Mouse (Mus musculus): ENCODE results near the gene Ryr3. TPM values are rescaled to one million over a fixed set of nuclear protein-coding genes. Genes with fewer than 3 reads are reported as not detected.

Gene Ryr3
- polyA plus RNA-seq (2012; ENCODE audit: insufficient read depth, low replicate concordance) = not detected in 2 replicates

DNA sequence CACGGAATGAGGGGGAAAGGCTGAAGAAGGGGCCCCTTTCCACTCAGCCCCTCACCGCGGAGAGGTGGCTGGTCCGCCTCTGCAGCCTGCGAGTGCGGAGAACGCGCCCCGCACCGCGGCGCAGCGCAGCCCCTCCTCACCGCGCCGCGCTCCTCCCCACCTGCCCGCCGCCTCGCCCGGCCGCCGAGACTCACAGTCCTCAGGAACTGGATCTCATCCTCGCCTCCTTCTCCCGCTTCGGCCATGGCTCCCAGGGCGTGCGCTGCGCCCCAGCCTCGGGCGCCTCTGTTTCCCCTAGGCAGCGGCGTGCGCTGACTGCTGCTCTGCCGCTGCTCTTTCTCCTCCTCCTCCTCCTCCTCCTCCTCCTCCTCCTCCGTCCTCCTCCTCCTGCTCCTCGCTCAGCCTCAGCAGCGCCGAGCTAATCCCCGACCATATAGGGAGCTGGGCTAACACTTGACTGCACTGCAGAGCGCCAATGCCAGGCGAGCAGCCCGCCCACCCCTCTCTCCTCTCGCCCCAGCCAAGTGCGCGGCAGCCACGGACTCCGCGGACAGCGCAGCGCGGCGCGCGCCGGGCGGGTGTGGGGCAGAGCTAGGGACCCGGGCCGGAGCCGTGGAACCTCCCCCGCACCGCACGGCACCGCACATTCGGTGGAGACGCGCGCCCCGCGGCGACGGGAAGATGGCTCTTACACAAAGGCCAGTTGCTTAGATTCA, at the start of gene Ryr3:
Gene Ryr3 (minus strand): TSS at position 351 of the 716 bp plus-strand sequence.
- Histone ChIP-seq H3K36me3 (replicated peaks; ENCODE audit: low read length) (no peaks in the 10 kb centered on the region), H3K9me3 (no peaks in the 10 kb centered on the region; the same call in 1 of the 2 replicates), H3K27me3 (replicated peaks) (peaks cover 17% of the 10 kb centered on the region), H3K4me3 (replicated peaks) (no peak within 1 kb of the TSS), H3K4me1 (no peaks in the 10 kb centered on the region)
- TF ChIP-seq GATA1 (IDR thresholded peaks at IDR 0.05; ENCODE audit: borderline replicate concordance, low read length) (no peak), FLI1 (IDR thresholded peaks at IDR 0.05; ENCODE audit: low read length) (no peak)

DNA sequence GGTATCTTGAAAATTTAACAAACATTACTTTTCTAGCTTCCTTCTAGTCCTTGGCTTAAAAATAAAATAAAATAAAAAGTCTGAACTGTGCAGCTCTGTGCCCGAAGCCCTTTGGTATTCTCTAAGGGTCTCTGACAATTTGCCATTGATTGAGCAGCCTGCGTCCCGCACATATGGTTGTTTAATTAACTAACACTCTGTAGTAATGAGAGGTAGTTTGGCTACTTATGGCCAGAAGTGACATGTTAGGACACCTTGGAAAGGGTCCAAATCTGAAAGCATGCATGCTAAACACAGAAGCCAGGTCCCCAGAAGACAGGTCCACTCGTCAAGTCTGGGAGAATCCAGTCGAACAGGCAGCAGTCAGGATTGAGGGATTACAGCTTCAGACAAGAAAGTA, 22.0 kb upstream of the Ryr3 start:
- no peak for TF ChIP-seq GATA1 (IDR thresholded peaks at IDR 0.05; ENCODE audit: borderline replicate concordance, low read length)
- no peak for TF ChIP-seq FLI1 (IDR thresholded peaks at IDR 0.05; ENCODE audit: low read length)
- no peaks in the 10 kb centered on the region for H3K4me1 ChIP-seq

DNA sequence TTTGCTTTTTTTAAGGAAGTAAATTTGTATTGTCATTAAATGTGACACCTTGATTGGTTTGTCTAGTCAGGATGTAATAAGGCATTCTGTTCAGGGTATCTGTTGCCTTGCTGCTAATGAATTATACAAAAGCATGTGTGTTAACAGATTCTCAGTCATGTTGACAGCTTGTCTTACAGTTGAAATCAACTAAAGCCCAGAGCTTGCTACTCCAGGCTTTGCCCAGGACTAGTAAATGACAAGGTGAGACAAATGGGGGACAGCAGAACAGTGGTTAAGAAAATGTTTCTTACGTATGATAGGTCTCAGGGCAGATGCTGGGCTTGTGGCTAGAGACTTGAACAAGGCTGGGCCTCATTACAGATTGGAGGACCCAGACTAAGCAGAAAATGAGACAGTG, 20.1 kb upstream of the Ryr3 start:
- H3K4me3 ChIP-seq (replicated peaks) = no peak overlapping the region
- H3K9me3 ChIP-seq = no peaks in the 10 kb centered on the region
- TF ChIP-seq GATA1 (IDR thresholded peaks at IDR 0.05; ENCODE audit: borderline replicate concordance, low read length) (no peak), FLI1 (IDR thresholded peaks at IDR 0.05; ENCODE audit: low read length) (no peak)
- no peaks in the 10 kb centered on the region for H3K27me3 ChIP-seq (replicated peaks)
- no peaks in the 10 kb centered on the region for H3K4me1 ChIP-seq
- H3K36me3 ChIP-seq (replicated peaks; ENCODE audit: low read length) = no peaks in the 10 kb centered on the region

More for the DNA sequence above, 22.0 kb upstream of the Ryr3 start:
- Histone ChIP-seq H3K4me3 (replicated peaks) (no peak overlapping the region), H3K27me3 (replicated peaks) (no peaks in the 10 kb centered on the region), H3K36me3 (replicated peaks; ENCODE audit: low read length) (no peaks in the 10 kb centered on the region), H3K9me3 (no peaks in the 10 kb centered on the region)

DNA sequence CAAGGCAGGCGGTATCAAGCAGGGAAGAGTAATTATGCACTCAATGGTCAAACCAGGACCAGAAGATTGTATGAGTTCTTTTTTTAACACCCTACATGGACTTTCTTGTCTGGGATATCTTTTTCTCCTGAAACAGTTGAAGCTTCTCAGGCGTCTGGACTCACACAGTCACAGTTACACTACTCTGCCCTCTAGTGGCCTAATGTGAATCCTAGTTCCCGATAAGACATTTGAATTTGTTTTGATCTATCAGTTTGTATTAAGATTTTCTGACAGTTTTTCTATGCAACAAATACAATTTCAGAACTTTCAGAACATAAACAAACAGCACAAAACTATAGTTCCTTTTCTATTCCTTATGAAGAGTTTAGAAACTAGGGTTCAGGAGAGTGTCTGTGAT, 17.7 kb upstream of the Ryr3 start:
- no peaks in the 10 kb centered on the region for H3K9me3 ChIP-seq
- H3K36me3 ChIP-seq (replicated peaks; ENCODE audit: low read length) = no peaks in the 10 kb centered on the region
- no peaks in the 10 kb centered on the region for H3K4me1 ChIP-seq
- H3K27me3 ChIP-seq (replicated peaks) = no peaks in the 10 kb centered on the region
- H3K4me3 ChIP-seq (replicated peaks) = no peak overlapping the region
- no peak for TF ChIP-seq GATA1 (IDR thresholded peaks at IDR 0.05; ENCODE audit: borderline replicate concordance, low read length)
- TF ChIP-seq FLI1 (IDR thresholded peaks at IDR 0.05; ENCODE audit: low read length) = no peak

DNA sequence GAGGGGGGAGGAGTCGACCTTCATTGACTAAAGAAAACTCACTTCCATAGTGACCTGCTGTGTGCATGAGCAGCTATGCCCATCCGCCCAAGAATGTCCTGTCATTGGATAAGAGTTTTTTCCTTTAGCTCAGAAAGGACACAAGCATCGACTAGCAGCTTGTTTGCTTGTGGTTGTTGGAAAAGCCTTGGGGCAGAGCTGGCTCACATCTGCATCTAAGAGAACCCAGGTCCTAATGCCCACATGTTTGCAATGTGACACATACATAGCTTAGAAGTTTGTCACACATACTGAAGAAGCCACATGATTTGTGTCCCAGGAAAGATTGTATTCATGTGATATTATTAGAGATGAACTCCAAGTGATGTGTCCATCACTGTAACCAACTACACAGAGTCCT, 16.5 kb upstream of the Ryr3 start:
- Histone ChIP-seq H3K36me3 (replicated peaks; ENCODE audit: low read length) (no peaks in the 10 kb centered on the region), H3K27me3 (replicated peaks) (no peaks in the 10 kb centered on the region), H3K4me3 (replicated peaks) (no peak overlapping the region), H3K4me1 (no peaks in the 10 kb centered on the region), H3K9me3 (no peaks in the 10 kb centered on the region)
- no peak for TF ChIP-seq FLI1 (IDR thresholded peaks at IDR 0.05; ENCODE audit: low read length)
- no peak for TF ChIP-seq GATA1 (IDR thresholded peaks at IDR 0.05; ENCODE audit: borderline replicate concordance, low read length)

DNA sequence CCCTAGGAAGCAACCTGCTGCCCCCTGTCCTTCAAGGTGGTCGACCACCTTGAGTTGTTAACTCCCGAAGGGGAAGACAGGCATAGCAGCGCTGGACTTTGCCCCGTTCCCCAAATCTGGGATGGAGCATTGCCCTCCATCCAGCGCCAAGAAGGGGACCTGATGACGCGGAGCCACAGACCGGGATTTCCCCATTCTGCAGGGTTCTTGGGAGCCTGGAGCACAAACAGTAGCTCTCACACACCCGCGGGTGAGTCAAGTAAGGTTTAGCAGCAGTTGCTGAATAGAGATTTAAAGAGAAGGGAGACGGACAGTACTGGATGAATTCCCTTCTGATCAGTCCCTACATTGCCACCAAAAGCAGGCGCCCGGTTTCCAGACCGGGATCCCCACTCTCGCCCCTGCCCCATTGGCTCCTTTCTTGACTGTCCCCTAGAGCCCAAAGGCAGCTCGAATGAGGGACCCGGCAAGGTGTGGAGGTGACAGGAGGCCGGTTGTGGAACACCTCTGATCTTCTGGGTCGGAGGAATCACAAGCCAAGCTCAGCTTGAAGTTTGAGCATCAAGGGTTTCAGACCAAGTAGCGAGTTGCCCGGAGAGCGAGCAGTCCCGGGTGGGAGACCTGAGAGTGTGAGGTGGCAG, 671 bp downstream of the Ryr3 start:
- no peaks in the 10 kb centered on the region for H3K36me3 ChIP-seq (replicated peaks; ENCODE audit: low read length)
- peaks cover 17% of the 10 kb centered on the region for H3K27me3 ChIP-seq (replicated peaks)
- H3K4me1 ChIP-seq = no peaks in the 10 kb centered on the region
- peaks cover 3% of the 10 kb centered on the region for H3K9me3 ChIP-seq
- H3K4me3 ChIP-seq (replicated peaks) = no peak overlapping the region
- no peak for TF ChIP-seq GATA1 (IDR thresholded peaks at IDR 0.05; ENCODE audit: borderline replicate concordance, low read length)
- TF ChIP-seq FLI1 (IDR thresholded peaks at IDR 0.05; ENCODE audit: low read length) = no peak

DNA sequence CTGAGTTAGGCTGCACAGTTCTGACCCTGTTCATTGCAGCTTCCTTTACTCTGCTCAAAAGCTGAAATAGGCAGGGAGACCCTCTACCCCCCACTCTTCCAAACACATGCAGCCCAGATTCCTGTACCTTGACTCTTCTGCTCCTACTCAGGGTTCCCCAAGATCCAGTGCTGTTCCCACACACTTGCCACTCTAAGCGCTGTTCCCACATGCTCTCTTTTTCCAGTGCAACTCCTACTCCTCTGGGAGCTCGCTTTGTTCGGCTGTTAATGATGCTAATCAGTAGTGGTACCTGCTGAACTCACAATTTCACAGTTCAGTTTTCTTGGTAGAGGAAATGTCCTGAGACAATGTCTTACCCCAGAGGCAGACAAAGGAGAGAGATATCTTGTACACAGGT, 6.9 kb downstream of the Ryr3 start:
- peaks cover 26% of the 10 kb centered on the region for H3K9me3 ChIP-seq
- TF ChIP-seq GATA1 (IDR thresholded peaks at IDR 0.05; ENCODE audit: borderline replicate concordance, low read length) (no peak), FLI1 (IDR thresholded peaks at IDR 0.05; ENCODE audit: low read length) (no peak)
- no peaks in the 10 kb centered on the region for H3K4me1 ChIP-seq
- no peak overlapping the region for H3K4me3 ChIP-seq (replicated peaks)
- no peaks in the 10 kb centered on the region for H3K36me3 ChIP-seq (replicated peaks; ENCODE audit: low read length)
- H3K27me3 ChIP-seq (replicated peaks) = no peaks in the 10 kb centered on the region

DNA sequence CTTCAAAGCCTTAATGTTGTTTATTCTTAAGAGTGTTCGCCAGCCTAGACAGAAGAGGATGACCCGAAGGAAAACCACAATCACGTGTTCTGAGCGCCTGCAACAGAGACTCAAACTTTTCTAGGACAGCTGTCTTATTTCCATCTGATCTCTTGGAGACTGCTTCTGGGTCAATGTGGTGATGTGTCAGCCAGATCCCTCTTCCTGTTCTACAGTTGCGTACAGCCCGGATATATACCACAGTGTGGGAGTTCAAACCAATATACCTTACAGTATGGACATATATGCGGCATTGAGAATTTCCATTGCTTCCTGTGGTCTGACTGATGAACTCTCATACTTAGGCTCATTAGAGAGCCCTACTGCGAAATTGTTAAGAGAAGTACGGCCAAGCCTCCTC, 7.6 kb downstream of the Ryr3 start:
- no peaks in the 10 kb centered on the region for H3K4me1 ChIP-seq
- no peak overlapping the region for H3K4me3 ChIP-seq (replicated peaks)
- no peaks in the 10 kb centered on the region for H3K36me3 ChIP-seq (replicated peaks; ENCODE audit: low read length)
- H3K9me3 ChIP-seq = peaks cover 26% of the 10 kb centered on the region
- TF ChIP-seq FLI1 (IDR thresholded peaks at IDR 0.05; ENCODE audit: low read length) (no peak), GATA1 (IDR thresholded peaks at IDR 0.05; ENCODE audit: borderline replicate concordance, low read length) (no peak)
- H3K27me3 ChIP-seq (replicated peaks) = no peaks in the 10 kb centered on the region

DNA sequence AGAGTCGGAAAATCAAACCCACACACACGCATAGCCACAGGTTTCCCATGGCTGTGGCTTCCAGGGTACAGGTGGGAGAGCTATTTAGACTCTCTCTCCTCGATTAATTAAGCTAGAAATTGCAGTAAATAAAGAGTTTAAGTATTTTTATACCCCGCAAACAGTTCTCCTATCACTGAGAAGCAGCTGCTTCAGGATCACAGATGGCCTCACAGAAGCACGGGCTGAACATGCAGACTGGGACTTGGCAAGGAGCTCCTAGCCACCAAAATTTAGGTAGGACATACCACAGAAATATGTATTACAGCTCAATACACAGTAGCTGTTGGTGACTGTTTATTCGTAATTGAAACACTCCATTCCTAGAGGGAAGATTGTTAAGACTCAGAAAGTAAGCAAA, 14.0 kb downstream of the Ryr3 start:
- H3K9me3 ChIP-seq = peaks cover 21% of the 10 kb centered on the region
- H3K36me3 ChIP-seq (replicated peaks; ENCODE audit: low read length) = no peaks in the 10 kb centered on the region
- H3K4me1 ChIP-seq = no peaks in the 10 kb centered on the region
- H3K4me3 ChIP-seq (replicated peaks) = no peak overlapping the region
- no peaks in the 10 kb centered on the region for H3K27me3 ChIP-seq (replicated peaks)
- no peak for TF ChIP-seq GATA1 (IDR thresholded peaks at IDR 0.05; ENCODE audit: borderline replicate concordance, low read length)
- TF ChIP-seq FLI1 (IDR thresholded peaks at IDR 0.05; ENCODE audit: low read length) = no peak

DNA sequence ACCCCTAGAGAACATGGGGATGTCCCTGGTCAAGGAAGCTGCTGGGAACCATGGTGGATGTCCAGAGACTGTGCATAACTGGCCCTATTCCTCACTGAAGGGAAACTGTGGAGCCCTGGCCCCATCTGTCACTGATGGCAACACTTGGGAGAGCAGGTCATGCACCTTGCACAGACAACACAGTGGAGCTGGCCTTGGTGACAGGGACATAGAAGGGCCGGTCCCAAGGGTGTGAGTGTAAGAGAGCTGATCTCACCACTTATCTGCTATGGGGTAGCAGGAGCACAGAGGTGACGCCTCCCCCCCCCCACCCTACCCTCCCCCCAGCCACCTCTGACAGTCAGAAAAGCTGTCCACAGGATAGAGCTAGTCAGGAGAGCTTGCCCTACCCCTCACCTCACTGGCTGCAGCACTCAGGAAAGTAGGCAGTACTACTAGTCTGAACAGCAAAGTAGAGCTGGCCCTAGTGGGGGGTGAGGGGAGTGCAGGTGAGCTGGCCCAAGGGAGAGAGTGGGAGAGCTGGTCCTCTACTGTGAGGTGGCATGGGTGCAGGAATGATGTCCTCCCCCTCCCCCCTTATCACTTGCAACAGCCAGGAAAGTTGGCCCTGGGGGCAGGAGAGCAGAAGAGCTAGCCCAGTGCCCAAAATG, 17.7 kb downstream of the Ryr3 start:
- no peak for TF ChIP-seq GATA1 (IDR thresholded peaks at IDR 0.05; ENCODE audit: borderline replicate concordance, low read length)
- no peak for TF ChIP-seq FLI1 (IDR thresholded peaks at IDR 0.05; ENCODE audit: low read length)
- Histone ChIP-seq H3K4me3 (replicated peaks) (no peak overlapping the region), H3K9me3 (peaks cover 15% of the 10 kb centered on the region), H3K27me3 (replicated peaks) (no peaks in the 10 kb centered on the region), H3K4me1 (no peaks in the 10 kb centered on the region), H3K36me3 (replicated peaks; ENCODE audit: low read length) (no peaks in the 10 kb centered on the region)

Measured in megakaryocyte, embryonic 14.5 days (primary cell).